Mouse (Mus musculus) thymus, adult 2 months (tissue): ENCODE measurements around the gene Nelfe.
A peak's percentile ranks its signal among the peaks of the same experiment; 100 is the strongest.

Experiments
- CTCF ChIP-seq: fragments of 200-500 bp; IDR thresholded peaks from 2 replicates; pipeline ENCODE4 v1.5.1; 2012; ENCODE audit warnings: mild to moderate bottlenecking, control low read depth, low read length, moderate library complexity, borderline replicate concordance; ENCODE audit not compliant: control insufficient read depth, poor library complexity, insufficient read depth; ENCODE audit errors: extremely low read depth
- POLR2A ChIP-seq: fragments of 200-500 bp; IDR thresholded peaks from 2 replicates; pipeline ENCODE4 v1.6.1; 2012; ENCODE audit warnings: mild to moderate bottlenecking, low read length, control low read depth, moderate library complexity; ENCODE audit not compliant: control insufficient read depth, poor library complexity, insufficient read depth; ENCODE audit errors: extremely low read depth

DNA sequence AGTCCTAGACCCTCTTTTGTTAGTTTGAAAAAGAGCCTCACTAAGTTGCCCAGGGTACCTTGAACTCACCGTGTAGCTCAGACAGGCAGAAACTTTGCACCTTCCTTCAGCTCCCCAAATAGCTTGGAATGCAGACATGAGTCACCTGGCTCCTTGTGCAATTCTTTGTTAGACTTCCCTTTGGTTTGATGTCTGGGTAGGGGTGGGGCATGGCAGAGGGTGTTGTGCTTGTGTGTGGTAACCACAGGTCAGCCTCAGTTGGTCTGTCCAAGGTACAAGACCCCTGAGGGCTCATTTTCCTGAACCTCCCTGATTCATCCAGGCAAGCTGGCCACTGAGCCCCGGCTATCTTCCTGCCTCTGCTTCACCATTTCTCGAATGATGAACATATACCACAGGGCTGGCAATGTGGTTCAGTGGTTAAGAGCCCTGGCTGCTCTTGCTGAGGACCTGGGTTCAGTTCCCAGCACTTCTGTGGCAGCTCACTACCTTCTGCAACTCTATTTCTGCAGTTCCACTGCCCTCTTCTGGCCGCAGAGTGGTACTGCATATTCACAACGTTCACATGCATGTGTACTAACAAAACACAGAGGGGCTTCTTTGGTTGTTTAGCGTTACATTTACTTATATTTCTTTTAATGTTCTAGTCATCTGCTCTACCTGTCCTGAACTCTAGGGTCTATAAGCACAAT, 45.2 kb upstream of the Nelfe start:
- no peak for TF ChIP-seq POLR2A
- peak; percentile 32; the same call in 1 of the 2 replicates for TF ChIP-seq CTCF
